Mouse (Mus musculus) thymus, adult 2 months (tissue): ENCODE measurements at regions not wholly inside any gene's neighbourhood (a gene's known extent, or its start where the extent isn't known, plus 50 kb on each side); places are given as distances from the start of the nearest gene placed in this dataset.

Experiments used
- CTCF ChIP-seq: fragments of 200-500 bp; IDR thresholded peaks from 2 replicates; pipeline ENCODE4 v1.5.1; 2012; ENCODE audit warnings: mild to moderate bottlenecking, control low read depth, low read length, moderate library complexity, borderline replicate concordance; ENCODE audit not compliant: control insufficient read depth, poor library complexity, insufficient read depth; ENCODE audit errors: extremely low read depth
- POLR2A ChIP-seq: fragments of 200-500 bp; IDR thresholded peaks from 2 replicates; pipeline ENCODE4 v1.6.1; 2012; ENCODE audit warnings: mild to moderate bottlenecking, low read length, control low read depth, moderate library complexity; ENCODE audit not compliant: control insufficient read depth, poor library complexity, insufficient read depth; ENCODE audit errors: extremely low read depth

- no peak for TF ChIP-seq CTCF
- no peak for TF ChIP-seq POLR2A
Observed at GRCm38 (mm10) chr16:29896393-29896792, 167.8 kb upstream of the Hes1 start.
